In genomic region chr9:88547851-88548613, GRCm38 (mm10) we compare ENCODE assay signal across 8 mouse cellular contexts. TPM values are rescaled to one million over a fixed set of nuclear protein-coding genes. Genes with fewer than 3 reads are reported as not detected.
DNase-seq lines count a peak whose midpoint lies in the region; TF ChIP-seq lines count a peak whose summit lies in the region.

Gene Zfp949, plus strand, starts transcription at chr9:88548020.

- peak within 1 kb of the TSS; percentile 97 for H3K27ac ChIP-seq in left cerebral cortex, adult 2 months
- peak within 1 kb of the TSS; percentile 43 for H3K27ac ChIP-seq in macrophage

- H3K36me3 ChIP-seq in macrophage (ENCODE audit: inconsistent target), result no peaks in the 10 kb centered on the region

- WGBS in macrophage (ENCODE audit: missing documents), result 2% methylated on average over 30 of the region's 30 CpGs

- peak within 1 kb of the TSS; percentile 92 for H3K4me3 ChIP-seq in left cerebral cortex, adult 2 months
- H3K4me3 ChIP-seq in macrophage (ENCODE audit: inconsistent target), result peak within 1 kb of the TSS; percentile 99

- TF ChIP-seq CTCF in left cerebral cortex, adult 2 months (IDR thresholded peaks at IDR 0.05), result no peak

- DNase-seq in adrenal gland, adult 18-20 months (ENCODE audit: low spot score in 2 of 2), result peak; percentile 38 to 61
- peak; percentile 91 for DNase-seq in embryo, embryonic 10 days (ENCODE audit: low spot score)
- DNase-seq in gastrocnemius, adult 8-10 months (ENCODE audit: low spot score in 2 of 2), result peak; percentile 39 to 48
- peak; percentile 81 for DNase-seq in hindlimb bud, embryonic 11.5 days (ENCODE audit: extremely low spot score, low read depth, low spot score)
- peak; percentile 69 to 74 for DNase-seq in left cerebral cortex, adult 2 months (ENCODE audit: extremely low spot score in 1 of 2, low spot score in 2 of 2)
- peak; percentile 92 for DNase-seq in right cerebral cortex, adult 18-20 months
- peak; percentile 63 for DNase-seq in urinary bladder, postnatal 14 days (ENCODE audit: low spot score)

- intact Hi-C loops in left cerebral cortex, adult 2 months (cut with DNase I), result loop anchor here (1.0 to 10.0 kb wide), 3 partner anchors 25 to 143 kb away; partner anchors contain the start of gene Syncrip

- peaks cover 36% of the 10 kb centered on the region; the same call in 1 of the 2 replicates for H3K79me2 ChIP-seq in macrophage (ENCODE audit: inconsistent target)

RNA-seq across cellular contexts. Expression of gene Zfp949, which starts in this region (rescaled TPM):
- 10 to 100 TPM; 10.3 to 11.3 TPM for total RNA-seq in adrenal gland, adult 18-20 months (2021)
- total RNA-seq in gastrocnemius, adult 8-10 months (2022), result 10 to 100 TPM; 11.8 to 13.6 (median 12.7) TPM
- 10 to 100 TPM; 26.0 to 26.2 TPM for total RNA-seq in left cerebral cortex, adult 2 months (2021)
- total RNA-seq in macrophage (2018; cell fraction: chromatin; rRNA removed), result 10 to 100 TPM in 23 of 26 experiments, 1 to 10 TPM in 3; 9.8 to 56.9 (median 17.5) TPM
- 10 to 100 TPM in 1 of 26 experiments, 1 to 10 TPM in 25; 3.0 to 10.2 (median 7.4) TPM for total RNA-seq in macrophage (2018; cell fraction: cytosol; rRNA removed)
- 10 to 100 TPM in 20 of 26 experiments, 1 to 10 TPM in 6; 5.9 to 40.8 (median 14.6) TPM for total RNA-seq in macrophage (2018; cell fraction: nucleus; rRNA removed)
- polyA plus RNA-seq in macrophage (2018), result 3.5 to 7.6 TPM (median 7.1 TPM) in 3 replicates

Comparison
In these comparisons a context has a peak if more than half of its experiments do, and no peak if none do; other contexts are left out.
1. Peak in every context shown above with its lines: DNase-seq, H3K4me3 ChIP-seq and H3K27ac ChIP-seq.